Mouse (Mus musculus) G1E (cell line): ENCODE data around the gene Selenop.

Experiments used
- CTCF ChIP-seq: IDR thresholded peaks from 2 replicates; pipeline ENCODE4 v1.5.1; 2012; ENCODE audit warnings: low read depth, low read length, inconsistent platforms, mixed read lengths
- GATA1 ChIP-seq: IDR thresholded peaks from 2 replicates; pipeline ENCODE4 v1.6.1; 2012; ENCODE audit warnings: borderline replicate concordance, low read length, inconsistent platforms, mixed read lengths
- GATA2 ChIP-seq: IDR thresholded peaks from 2 replicates; pipeline ENCODE4 v1.6.1; 2012; ENCODE audit warnings: low read depth, low read length, inconsistent platforms, borderline replicate concordance
- POLR2AphosphoS5 ChIP-seq: IDR thresholded peaks from 2 replicates; pipeline ENCODE4 v1.6.1; 2012; ENCODE audit warnings: low read depth, low read length, inconsistent platforms; ENCODE audit not compliant: insufficient replicate concordance
- TAL1 ChIP-seq: conservative IDR thresholded peaks from 2 replicates; pipeline ENCODE4 v1.6.1; 2012; ENCODE audit warnings: low read depth, low read length, inconsistent platforms, mixed read lengths

GRCm38 (mm10) chr15:3228185-3228584, 40.2 kb upstream of the Selenop start:
- TF ChIP-seq CTCF (no peak), GATA1 (no peak), POLR2AphosphoS5 (no peak), TAL1 (no peak), GATA2 (no peak)
